Mouse (Mus musculus): ENCODE results near the gene Macf1.
"Not testable (repeated sequence)": the region's sequence is repeated elsewhere in the genome, so short reads cannot be mapped to it uniquely, and the experiment has no call there.

Macf1 gene

DNA sequence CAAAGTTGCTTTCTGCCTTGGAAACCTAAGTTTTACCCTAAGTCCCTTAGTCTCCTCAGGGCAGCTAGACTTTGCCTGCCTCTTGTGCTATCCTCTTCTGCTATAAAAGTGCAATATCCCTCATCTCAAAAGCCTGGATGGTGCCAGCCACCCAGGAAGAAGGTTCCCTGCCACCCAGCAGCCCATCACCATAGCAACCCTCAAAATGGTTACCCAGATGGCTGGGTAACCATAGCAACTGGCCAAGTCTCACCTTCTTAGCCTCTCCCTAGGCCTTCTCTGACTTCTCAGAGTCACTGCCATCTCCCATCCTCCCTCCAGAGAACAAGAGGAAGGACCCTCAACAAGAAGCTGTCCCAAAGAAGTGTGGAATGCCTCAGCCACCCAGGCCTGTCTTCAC is 13.6 kb downstream of the Macf1 start:
- no peak for DNase-seq (ENCODE audit: low spot score in 2 of 2)

DNA sequence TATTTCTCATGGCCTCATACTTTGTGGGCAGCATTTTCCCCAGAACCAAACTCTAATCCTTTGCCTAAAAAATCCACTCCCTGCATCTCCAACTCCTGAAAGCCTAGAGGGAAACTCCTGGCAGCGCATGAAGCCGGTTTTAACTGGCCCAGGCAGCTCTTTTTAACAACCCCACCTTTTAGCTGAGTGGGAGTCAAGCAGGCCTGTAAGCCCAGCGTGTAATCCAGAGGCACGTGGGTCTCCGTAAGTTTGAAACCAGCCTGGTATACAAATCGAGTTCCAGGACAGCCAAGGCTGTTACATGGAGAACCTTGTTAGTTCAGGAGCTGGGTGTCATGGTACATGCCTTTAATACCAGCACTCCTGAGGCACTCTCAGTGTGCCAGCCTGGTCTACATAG is 14.5 kb downstream of the Macf1 start:
- no peak for DNase-seq (ENCODE audit: low spot score in 2 of 2)

DNA sequence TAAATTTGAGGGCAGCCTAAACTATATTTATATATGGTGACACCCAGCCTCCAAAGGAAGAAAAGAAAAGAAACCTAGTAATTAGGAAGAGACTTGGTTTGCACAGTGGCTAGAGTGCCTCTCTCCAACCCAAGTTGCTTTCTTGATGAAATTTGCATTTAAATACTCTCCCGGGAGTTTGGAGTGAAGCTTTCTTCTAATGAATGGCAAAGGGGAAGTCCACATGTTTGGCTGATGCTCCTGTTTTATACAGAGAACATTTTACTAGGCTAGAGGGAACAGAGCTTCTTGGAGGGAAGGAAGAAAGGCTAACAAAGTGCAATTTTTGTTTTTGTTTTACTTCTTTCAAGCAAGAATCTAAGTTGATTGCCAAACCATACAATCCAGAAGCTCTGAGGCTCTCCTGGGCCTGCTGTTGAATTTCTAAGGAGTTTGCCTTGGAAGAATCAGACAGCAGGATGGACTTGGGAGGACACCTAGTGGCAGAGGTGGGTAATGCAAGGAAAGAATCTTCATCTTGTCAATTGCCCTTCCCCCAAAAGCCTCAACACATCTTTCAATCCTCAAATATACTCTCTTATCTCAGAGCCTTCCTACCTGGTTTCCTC is 16.8 kb downstream of the Macf1 start:
- peak; percentile 49 to 82 for DNase-seq (ENCODE audit: low spot score in 2 of 2)

DNA sequence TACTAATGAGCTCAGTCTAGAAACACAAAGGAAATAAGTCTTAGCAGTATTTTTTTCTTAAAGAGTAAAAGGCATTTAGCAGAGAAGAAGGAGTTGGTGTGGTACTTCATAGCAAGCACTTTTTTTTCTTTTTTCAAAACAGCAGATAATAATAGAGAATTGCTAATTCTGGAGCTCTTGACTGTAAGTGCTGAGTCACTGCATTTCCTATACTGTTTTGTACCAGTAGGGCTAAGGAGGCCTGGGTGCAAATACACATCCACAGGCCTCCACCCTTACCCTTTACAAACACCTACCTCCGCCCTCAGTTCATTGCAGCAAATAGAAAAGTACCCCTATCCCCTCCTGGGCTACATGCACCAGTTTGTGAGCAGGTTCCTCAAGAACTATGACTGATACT is 17.6 kb downstream of the Macf1 start:
- no peak for DNase-seq (ENCODE audit: low spot score in 2 of 2)

DNA sequence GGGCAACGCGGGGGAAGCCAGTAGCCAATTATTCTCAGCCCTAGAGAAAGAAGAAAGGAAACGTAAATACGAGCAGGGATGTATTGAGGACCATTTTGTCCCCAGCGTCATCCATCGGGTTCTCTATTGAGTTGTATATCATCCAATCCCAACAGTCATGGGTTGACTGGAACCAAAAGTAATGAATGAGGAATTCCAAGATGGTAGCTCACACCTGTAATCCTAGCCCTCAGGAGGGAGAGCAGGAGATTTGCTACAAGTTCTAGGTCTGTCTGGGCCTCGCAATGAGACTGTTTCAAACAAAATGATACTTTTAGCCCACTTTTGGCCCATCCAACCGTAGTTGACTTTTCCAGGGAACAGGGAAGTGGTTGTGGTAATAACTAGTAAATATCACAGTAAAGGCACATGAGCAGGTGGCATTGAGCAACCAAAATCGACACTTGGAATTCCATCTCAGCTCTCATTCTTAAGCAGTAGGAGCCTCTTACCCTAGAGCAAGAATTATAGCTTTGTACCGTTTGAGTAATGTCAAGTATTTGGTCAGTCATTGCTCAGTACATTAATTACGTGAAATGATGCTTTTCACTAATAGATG is 18.4 kb downstream of the Macf1 start:
- no peak for DNase-seq (ENCODE audit: low spot score in 2 of 2)

DNA sequence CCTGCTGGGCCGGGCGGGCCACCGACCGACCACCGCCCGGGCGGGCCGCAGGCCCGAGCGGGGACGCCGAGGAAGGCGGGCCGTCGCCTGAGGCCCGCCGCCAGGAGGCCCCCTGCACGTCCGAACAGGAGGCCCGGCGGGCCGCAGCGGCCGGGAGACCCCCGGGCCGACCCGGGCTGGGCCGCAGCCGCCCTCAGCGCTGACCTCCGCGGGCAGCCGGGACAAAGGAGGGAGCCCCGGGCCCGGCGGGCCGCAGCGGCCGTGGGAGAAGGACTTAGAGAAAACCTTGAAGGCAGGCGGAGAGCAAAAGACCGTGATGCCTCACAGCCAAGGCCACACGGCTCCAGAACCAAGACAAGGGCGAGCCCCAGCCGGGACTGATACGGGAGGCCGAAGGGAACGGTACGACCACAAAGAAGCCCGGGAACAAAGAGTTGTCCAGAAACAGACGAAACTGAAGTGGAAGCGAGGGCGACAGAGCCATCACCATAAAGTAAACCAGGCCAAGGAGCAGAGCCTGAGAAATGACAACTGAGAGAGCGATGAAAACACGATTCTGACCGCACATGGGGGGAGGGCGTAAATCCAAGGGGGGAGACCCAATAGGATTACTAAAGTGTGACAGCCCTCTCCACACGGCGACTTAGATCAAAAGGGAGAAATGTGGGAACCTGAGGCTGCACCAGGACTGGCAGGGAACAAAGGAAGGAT is 19.1 kb downstream of the Macf1 start:
- peak in 1 of 2 experiments; percentile 46 for DNase-seq (ENCODE audit: low spot score in 2 of 2)

DNA sequence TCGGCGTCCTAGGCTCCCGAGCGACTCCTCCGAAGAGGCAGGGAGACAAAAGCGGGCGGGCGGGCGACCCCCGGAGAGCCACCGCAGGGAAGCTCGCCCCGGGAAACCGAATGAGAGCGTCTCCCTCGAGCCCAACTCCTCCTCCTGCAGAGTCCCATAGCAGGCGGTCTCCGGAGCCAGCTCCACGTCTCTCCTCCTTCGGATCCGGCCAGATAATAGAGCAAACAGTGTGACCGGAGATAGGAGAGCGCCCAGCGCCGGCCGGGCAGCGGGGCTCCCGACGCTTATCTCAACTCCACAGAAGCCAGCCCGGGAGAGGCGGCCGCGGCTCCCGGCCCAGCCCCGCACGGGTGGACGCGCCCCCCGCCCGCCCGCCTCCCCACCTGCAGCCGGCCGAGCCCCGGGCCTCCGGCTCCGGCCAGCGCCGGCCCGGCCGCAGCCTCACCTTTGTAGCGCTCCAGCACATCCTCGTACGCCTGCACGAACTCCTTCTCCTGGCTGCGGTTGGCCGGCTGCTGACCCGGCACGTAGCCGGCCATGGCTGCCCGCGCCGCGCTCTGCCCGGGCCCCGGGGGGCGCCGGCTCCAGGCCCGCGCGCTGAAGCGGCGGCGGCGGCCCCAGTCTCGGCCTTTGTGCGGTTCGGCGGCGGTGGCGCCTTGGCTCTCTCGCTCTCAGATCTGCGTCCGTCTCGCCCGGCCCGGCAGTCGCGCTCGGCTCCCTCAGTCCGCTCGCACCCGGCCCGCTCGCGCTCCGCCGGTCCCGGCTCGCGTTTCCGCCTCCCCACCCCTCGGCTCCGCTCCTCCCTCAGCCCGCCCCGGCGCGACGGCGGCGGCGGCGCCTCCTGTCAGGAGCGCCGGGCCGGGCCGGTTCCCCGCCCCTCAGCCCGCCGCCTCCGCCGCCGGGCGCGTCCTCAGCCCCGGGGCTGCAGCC is 19.9 kb downstream of the Macf1 start:
- peak; percentile 69 to 70 for DNase-seq (ENCODE audit: low spot score in 2 of 2)

DNA sequence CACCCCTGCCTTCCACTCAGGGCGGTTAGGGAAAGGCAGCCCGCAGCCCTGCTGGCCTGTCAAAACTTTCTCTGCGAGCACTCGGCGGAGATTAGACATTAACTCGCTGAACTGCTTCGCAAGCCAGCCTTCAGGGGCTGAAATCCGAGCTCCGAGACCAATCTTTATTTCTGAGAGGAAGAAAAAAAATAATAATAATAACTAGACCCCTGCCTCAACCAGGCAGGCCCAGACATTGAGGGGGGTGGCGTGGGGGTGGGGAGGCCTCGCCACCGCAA is 20.5 kb downstream of the Macf1 start:
- DNase-seq (ENCODE audit: low spot score in 2 of 2): peak in 1 of 2 experiments; percentile 22

DNA sequence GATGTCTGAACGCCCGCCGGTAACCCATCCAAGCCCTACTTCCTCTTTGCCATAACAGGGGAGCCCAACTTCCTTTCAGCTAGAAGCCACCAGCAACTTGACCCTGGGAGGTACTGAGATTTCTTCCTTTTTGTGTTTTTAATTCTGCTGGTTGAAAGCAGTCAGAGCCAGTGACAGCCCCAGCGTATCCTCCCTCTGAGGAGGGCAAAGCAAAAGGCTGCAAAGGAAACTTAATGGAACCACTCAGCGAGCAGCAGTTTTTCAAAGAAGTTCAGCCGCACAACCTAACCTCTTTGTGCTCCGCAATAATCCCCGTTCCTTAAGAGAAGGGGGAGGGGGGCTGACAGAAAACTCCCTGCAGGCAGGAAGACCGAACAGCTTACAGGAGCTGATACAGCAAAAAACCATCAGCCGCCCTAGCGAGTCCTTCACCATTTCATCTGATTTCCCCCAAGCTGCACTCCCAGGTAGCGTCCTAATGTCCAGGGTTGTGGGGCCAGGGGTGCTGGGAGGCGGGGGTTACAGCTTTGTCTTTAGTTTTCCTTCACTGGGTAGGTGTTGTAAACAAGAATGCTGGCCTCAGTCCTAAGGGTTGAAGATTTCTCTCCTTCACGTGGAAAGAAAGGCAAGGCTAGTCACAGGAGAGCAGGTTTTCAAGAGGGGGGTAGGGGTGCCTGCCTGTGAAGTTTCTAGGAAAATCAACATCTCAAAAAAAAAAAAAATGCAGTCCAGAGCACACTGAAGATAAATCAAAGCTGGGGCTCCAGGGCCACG is 21.1 kb downstream of the Macf1 start:
- no peak for DNase-seq (ENCODE audit: low spot score in 2 of 2)

DNA sequence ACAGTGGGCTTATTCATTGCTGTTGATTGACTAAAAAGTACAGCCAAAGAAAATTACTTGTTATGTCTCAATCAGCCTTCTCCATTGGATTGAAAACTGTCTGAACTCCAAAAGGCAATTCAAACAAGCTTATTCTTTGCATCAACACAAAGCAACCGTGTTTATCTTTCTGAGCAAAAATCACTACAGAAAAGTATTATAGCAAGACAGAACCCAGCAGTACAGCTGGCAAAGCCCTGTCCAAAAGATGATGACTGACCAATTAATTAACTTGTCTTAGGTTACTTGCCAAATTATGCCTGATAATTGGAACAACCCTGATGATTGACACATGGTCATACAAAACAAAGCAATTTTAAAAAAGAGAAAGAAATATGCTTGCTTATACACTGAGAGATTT is 26.0 kb downstream of the Macf1 start:
- DNase-seq (ENCODE audit: low spot score in 2 of 2): no peak

DNA sequence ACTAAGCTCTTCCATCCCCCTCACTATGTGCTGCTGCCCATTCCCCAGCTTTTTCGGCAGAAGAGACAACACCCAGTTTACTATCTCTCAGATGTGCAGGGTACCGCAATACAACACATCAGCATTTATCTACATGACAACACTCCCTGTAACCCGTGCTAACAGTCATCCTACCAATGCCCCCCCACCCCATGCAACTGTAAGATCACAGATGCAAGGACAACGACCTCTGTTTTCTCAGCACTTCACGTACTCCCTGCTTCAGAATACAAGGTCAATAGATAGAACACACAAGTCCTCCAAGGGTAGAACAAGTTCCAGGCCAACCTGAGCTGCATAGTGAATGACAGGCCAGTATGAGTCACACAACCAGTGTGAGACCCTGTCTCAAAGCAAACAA is 28.9 kb downstream of the Macf1 start:
- no peak for DNase-seq (ENCODE audit: low spot score in 2 of 2)

DNA sequence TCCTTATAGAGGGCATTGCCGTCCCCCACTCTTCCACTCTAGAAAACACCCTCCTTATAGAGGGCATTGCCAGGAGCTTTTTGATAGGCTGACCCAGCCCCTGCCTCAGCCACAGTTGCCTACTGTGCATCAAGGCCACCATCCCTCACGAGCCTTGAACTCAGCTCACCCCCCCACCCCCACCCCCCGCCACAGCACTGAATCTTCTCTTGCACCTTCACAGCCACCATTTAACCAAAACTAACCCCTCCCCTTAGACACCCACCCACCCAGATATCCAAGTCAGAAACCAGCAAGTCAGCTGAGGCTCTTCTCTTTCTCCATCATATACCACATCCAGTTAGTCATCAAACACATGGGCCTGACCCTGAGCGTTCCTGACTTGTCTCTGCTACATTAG is 29.6 kb downstream of the Macf1 start:
- no peak for DNase-seq (ENCODE audit: low spot score in 2 of 2)

DNA sequence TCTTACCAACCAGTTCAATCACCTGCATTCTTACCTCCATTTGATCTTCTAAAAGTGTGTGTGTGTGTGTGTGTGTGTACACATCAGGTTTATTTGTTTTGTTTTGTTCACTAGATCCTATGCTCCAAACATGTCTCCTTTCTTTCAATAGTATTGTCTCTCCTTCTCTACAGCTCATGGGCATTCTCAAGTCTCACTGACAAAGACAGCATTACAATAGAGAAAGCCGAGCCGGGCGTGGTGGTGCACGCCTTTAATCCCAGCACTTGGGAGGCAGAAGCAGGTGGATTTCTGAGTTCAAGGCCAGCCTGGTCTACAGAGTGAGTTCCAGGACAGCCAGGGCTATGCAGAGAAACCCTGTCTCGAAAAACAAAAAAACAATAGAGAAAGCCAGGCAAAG is 30.7 kb downstream of the Macf1 start:
- DNase-seq (ENCODE audit: low spot score in 2 of 2): not testable (repeated sequence)

DNA sequence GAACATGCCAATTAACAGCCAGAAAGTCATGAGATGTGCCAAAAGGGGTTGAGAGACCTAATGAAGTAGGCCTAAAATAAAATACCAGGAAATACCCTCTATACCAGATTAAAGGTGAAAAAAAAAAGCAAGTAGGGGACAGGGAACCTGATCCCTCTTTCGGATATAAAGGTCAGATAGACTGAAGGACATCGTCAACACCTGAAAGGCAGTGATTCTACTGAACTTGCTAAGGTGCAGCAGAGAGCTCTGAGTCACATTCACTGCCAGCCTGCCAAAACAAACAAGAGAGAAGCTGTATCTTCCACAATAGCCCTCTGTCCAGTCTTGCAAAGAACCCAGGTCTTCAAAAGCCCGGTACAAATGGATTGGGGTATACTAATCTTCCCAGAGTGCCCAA is 32.0 kb downstream of the Macf1 start:
- no peak for DNase-seq (ENCODE audit: low spot score in 2 of 2)

DNA sequence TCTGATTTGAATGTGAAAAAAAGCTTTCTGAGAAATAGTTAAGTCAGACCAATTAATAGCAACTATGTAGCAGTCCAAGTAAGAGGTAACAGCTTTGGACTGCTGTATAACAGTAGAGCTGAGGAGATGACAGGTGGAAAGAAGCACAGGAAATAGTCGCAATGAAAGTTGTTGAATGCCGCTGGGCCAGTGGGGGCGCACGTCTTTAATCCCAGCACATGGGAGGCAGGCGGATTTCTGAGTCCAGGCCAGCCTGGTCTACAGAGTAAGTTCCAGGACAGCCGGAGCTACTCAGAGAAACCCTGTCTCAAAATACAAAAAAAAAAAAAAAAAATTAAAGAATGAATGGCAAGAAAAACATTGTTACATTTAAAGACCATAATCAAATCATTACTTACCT is 35.0 kb downstream of the Macf1 start:
- no peak for DNase-seq (ENCODE audit: low spot score in 2 of 2)

DNA sequence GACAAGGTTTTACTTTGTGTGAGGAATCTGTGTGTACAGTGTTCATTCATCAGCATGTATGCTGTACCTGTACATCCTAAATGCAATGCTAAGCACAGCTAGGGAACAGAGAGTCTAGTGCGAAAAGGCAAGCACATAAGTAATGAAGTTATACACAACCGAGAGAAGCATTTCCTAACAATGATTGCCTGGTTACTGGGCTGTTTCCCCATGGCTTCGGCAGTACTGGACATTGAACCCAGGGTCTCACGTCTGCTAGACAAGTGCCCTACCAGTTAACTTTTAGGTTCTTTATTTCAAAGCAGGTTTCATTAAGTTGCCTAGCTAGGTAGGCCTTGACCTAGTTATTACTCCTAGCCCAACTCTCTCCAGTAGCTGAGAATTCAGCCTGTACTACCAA is 36.5 kb downstream of the Macf1 start:
- no peak for DNase-seq (ENCODE audit: low spot score in 2 of 2)

DNA sequence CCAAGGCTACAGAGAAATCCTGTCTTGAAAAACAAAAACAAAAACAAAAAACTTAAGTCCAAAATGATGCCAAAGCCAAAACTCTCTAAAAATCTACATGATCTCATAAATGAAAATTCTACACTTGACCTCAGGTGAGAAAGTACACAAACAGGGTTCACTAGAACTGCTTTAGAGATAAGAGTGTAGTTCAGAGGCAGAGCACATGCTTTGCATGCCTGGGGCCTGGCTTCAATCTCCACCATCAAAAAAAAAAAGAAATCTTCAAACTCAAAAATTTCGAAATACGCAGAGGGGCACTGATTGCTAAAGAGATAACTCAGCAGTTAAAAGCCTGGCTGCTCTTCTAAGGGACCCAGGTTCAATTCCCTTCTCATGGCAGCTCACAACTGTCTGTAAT is 37.1 kb downstream of the Macf1 start:
- no peak for DNase-seq (ENCODE audit: low spot score in 2 of 2)

DNA sequence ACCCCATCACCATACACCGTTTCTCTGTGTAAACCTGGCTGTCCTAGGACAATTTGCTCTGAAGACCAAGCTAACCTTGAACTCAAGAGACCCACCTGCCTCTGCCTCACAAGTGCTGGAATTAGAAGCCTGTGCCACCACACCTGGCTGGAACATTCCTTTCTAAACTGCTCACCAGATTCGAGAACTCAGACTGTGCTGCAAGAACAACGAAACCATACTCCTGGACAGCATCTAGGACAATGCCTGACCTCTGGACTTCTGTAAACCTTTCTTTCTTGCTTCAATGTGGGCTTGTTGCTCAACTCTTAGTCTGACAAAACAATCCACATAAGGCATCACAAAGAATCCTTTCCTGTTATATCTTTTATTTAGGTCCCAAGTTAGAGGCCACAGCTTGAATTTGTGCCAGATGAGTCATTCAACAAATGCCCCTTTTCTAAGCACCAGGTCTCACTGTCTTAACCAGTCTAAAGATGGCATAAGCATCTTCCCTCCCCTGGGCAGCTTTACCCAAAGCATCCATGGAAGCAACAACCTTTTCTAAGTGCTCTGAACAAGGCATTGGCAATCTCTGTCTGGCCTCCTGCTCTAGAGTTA is 38.8 kb downstream of the Macf1 start:
- no peak for DNase-seq (ENCODE audit: low spot score in 2 of 2)

DNA sequence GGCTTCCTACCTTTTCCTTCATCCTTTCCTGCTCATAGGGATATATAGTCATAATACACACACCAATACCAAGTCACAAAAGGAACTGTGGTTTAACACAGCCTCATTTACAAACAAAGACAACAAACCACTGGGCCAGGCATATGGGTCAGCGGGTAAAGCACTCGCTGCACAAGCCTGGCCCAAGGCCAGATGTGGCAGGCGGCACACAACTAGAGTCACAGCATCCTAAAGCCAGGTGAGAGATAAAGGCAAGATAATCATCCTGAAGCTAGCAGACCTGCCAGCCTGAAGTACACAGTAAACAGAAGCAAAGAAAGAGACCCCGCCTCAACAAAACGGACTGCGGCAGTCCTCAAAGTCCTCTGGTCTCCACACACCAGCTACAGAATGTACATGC is 40.6 kb downstream of the Macf1 start:
- no peak for DNase-seq (ENCODE audit: low spot score in 2 of 2)

DNA sequence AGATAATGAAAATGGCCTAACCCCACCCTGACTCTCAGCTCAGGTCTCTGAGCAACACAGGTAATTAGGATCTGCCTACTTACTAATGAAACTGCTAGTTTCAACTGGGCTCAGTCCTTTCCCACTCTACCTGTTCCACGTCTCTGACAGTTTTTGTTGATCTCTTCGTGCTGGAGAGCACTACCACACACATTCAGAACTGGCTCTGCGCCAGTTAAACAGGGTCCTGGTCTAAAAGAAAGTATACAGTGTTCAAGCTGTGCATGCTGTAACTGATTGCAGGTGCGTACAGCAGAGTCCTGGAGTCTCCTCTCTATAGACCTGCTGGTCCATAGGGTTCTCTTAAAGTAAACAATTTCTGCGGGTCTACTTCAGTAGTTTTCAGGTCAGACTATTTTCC is 41.3 kb downstream of the Macf1 start:
- no peak for DNase-seq (ENCODE audit: low spot score in 2 of 2)

DNA sequence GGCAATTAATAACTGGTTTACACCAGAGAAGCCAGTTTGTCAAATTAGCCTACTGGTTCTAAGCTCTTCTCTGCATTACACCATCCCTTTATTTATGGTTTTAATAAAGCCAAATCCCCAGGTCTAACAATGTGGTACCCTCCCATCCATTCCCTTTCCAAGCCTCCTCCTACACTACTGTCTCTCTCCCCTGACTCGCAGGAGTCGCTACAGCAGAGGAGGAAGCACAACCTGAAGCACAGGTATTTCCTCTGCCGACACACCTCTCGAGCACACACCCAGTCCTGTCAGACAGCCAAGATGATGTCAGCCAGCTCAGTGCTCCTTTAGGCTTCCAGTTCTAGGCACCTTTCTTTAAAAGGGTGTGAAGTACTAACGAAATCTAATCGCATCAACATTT is 47.0 kb downstream of the Macf1 start:
- no peak for DNase-seq (ENCODE audit: low spot score in 2 of 2)

Data from urinary bladder, postnatal 4 days (tissue).